Mouse (Mus musculus) induced T-regulatory cell, adult 2 months (primary cell): Measurements from ENCODE around the gene Inpp5b.

Experiments used
- DNase-seq: peaks from one replicate; pipeline ENCODE4 v3.0.0-alpha.2; 2012; ENCODE audit warnings: low read depth

The Inpp5b gene

DNA sequence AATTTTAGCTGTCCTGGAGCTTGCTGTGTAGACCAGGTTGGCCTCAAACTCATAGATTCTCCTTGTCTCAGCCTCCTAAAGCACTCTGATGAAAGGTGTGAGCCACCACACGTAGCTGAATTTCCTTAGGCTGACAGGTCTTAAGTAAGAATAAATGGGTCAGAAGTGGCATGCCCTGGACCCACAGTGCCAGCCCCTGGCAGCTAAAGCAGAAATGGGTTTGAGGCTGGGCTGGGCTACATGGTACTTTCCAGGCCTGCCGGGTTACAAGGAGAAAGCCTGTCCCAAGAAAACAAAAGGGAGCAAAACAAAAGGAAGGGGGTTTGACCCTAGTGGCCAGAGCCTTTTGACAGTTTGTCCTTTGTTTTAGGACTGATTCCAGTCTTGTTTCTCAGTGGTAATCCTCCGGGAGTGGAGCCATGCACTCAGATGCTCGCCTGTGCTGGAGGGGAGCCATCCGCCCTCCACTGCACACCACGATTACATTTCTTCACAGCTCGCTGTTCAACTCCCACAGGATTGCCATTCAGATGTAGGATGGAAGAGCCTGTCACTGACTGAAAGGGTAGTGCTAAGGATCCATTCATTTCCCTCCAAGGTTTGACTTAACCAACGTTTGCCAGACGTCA is 69.8 kb downstream of the Inpp5b start:
- no peak for DNase-seq

DNA sequence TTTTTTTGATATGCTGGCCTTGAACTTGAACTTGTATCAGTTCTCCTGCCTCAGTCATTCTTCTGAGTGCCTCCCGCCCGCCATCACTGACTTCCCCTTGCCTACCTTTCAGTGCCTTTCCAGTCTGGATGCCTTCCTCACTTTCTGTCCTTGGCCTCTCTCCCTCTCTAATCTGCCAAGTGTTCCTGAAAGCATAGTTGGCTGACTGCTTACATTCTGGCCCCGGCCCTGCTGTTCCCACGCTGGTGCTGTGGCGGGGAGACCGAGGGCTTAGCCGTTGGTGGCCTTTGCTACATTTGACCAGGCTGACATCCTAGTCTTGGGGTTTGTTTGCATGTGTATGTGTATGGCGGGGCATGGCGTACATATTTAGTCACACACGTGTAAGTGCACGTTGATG is 74.3 kb downstream of the Inpp5b start:
- no peak for DNase-seq

DNA sequence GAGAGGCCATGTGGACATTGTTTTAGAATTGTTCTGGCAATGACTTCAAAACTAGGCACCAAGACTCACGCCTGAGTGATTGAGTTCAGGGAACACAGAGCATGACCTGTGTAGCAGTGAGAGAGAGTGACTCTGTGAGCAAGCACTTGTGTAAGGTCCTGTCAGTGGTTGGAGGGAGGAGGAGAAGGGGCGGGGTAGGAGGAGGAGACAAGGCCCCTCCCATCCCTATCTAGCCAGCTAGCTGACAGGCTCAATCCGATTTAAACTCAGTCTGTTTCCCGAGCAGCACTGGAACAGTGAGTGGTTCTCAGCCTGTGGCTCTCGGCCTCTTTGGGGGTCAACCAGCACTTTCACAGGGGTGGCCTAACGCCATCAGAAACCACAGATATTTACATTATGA is 76.2 kb downstream of the Inpp5b start:
- DNase-seq: no peak

DNA sequence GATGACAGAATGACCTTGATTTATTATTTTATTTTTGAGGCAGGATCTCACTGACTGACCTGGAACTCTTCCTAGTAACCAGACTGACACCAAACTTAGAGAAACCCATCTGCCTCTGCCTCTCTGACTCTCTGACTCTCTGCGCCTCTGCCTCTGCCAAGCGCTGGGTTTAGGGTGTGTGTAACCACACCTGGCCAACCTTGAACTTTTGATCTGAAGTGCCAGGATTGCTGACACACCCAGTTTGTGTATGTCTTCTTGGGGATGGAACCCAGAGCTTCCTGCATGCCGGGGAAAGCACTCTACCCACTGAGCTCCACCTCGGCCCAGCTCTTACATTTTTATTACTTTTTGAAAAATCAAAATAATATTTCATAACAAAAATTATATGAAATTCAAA is 77.2 kb downstream of the Inpp5b start:
- DNase-seq: no peak

DNA sequence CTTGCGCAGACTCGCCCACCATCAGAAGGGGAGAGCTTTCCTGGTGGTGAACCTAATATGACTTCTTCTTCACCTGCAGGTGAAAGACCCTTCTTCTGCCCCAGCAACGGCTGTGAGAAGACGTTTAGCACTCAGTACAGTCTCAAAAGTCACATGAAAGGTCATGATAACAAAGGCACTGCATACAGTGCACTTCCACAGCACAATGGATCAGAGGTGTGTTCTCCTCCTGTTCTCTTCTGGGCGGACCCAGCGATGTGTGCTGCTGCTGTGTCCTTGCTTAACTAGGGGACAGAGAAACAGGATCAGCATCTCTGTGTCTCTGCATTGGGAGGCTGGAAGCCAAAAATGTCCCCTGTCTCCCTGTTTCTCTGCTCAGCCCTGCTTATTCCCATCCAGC is 83.3 kb downstream of the Inpp5b start:
- DNase-seq: no peak

DNA sequence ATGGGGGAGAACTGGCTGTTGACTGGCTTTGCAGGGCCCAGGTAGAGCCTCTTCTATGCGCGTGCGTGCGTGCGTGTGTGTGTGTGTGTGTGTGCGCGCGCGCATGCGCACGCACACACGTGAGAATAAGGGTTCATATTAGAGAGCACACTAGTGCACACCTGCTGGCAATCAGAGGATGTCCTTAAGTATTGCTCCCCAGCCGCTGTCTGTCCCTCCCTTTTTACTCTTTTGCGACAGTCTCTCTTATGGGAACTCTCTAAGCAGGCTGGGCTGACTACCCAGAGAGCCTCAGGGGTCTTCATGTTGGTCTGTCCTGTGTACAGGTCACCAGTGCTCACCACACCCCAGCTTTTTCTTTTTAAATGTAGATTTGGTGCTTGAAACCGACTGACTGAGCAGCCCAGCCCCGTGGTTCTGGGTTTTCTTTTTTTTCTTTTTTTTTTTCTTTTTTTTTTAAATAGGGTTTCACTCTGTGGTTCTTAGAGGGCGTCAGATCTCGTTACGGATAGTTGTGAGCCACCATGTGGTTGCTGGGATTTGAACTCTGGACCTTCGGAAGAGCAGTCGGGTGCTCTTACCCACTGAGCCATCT is 83.8 kb downstream of the Inpp5b start:
- no peak for DNase-seq

DNA sequence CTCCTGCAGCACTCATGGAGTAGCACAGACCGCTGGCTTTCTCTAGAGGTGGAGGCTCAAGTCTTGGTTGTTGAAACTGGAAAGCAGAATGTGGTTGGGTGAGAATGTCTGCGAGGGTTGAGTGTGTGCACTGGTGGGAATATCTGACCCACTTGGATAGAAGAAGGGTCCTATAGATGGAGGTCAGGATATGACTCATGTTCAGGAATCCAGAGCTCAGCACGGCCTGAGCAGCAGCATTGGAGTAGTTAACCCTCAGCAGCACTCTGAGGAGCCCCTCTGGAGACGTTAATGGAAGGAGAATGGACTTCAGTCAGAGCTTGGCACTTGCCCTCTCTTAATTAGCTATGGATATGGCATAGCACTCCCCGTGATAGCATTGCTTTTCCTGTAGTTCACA is 88.0 kb downstream of the Inpp5b start:
- no peak for DNase-seq

DNA sequence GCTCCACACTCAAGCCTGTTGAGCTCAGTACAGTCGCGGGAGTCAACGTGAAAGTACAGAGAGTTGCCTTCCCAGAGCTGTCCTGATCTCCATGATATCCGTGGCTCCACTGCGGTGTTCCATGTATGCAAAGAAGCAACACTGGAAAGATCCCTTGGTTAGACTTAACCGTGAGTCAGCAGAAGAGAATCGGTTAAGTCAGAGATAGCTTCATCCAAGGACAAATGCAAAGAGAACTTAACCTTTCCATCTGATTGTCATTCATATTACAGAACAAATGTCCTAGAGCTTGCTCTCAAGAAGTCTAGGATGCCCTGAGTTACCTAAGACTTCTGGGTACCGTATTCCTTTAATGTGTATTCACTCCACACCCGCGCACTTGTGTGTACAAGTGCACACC is 91.1 kb downstream of the Inpp5b start:
- DNase-seq: no peak

DNA sequence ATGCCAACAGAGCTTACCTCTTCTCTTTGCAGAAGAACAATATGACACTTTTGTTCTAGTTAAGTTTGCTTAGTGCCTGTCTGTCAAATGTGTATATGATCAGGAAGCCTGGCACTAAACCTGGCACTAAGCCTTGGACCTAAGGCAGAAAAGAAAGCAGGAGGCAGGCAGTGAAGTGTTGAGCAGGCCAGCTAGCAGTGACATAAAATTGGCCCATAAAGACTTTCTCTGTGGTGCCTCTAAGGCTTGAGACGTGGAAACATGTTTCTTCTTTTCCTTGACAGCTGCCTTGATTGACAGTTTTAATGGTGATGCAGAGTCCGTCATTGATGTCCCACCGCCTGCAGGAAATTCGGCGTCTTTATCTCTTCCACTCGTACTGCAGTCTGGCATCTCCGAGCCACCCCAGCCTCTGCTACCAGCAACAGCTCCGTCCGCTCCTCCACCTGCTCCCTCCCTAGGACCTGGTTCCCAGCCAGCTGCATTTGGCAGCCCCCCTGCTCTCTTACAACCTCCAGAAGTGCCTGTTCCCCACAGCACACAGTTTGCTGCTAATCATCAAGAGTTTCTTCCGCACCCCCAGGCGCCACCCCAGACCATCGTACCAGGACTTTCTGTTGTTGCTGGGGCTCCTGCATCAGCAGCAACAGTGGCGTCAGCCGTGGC is 96.5 kb downstream of the Inpp5b start:
- no peak for DNase-seq

DNA sequence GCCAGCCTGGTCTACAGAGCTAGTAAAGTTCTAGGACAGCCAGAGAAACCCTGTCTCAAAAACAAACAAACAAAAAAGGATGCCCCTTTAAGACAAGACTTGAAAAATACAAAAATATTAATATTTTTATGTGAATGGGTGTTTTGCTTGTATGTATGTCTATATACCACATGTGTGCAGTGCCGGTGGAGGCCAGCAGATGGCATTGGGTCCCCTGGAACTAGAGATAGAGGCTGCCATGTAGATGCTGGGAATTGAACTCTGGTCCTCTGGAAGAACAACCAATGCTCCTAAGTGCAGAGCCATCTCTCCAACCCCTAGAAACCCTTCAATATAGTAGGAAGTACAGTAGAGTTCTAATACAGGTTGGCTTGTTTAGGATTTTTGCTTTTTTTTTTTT is 99.3 kb downstream of the Inpp5b start:
- DNase-seq: peak; percentile 44

DNA sequence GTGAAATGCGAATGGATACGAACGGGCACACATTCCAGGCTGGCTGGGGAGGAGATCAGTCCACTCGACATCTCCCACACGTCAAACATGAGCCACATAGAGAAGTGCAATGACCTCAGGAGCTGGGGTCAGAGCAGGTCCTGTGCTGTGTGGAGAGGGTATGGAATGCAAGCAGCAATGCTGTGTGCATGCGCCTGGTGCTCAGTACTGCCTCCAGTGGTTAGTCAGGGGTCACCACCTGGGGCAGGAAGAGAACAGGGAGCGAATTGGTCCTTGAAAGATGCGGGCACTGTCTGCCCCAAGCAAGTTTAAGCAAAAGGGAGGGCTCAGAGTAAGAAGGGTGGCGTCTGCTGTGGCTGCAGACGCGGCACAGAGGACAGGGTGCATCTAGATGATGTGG is 101.8 kb downstream of the Inpp5b start:
- peak; percentile 55 for DNase-seq

DNA sequence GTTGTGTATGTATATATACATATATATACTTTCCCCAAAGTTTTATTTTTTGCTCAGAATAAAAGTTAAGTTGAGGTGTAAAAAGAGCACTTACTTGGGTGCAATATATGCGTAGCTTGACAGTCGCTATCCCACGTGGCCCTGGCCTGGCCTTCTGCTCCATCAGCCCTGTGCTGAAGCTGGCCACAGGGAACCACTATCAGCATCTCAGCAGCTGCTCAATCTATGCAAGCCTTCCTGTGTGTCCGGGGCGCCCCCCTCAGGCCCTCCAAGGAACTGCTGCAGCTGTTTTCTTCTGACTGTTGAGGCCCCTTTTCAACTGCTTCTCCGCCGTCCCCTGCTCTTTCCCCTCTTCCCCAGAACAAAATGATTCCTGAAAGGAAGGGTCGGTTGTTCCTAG is 105.9 kb downstream of the Inpp5b start:
- DNase-seq: peak; percentile 82

DNA sequence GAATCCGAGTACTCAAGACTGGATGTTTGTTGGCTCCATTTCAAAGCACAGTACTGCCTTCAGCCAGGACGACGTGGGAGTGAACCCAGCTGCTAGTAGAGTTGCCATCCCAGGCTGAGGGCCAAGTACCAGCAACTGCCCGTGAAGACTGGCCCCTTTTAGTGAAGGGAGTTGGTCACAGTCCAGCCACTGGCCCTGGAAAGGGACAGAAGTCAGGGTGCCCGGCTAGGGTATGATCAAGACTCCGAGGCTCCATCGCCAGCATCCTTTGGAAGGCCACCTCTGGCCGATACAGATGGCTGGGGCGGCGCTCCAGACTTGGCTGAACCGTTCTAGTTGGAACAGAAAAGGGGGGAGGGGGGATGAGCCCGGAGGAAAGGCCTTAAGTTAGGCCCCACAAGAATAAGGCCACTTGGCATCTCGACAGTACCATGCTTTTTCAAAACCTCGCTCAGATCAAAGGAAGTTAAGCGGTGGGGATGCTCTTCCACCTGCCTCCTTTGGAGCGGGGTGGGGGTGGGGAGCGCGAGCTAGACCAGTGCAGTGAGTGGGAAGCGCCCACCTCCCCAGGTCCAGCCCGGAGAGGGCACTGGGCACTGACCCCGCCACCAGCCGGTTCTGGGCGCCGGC is 108.1 kb downstream of the Inpp5b start:
- peak; percentile 19 for DNase-seq

DNA sequence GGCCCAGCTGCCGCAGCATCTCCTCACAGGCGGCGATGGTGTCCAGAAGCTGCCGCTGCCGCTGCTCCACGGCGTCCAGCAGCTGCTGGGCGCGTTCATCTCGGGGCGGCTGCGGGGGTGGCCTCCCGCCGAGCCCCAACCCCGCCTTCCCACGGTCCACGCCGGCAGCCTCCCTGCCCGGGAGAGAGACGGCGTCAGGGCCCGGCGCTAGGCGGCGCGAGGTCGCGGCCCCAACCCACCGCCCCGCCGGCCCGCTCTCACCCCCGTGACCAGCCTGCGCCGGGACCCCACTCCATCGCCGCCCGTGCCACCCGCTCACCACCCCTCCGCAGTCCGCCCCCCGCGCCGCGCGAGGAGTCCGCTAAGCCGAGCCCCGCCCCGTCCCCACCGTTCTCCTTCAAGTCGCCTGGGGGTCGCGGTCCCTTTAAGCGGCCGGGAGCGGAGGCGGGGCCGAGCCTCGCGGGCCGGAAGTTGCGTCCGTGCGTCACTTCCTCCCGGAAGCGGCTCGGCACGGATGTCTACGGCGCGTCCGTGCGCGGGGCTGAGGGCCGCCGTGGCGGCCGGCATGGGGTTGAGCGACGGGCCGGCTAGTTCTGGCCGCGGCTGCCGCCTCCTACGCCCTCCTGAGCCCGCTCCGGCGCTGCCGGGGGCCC is 108.7 kb downstream of the Inpp5b start, which contains the start of gene Yrdc:
Gene Yrdc, plus strand, starts transcription at position 419 of the 653 bp plus-strand sequence.
- DNase-seq: peak; percentile 95
